Mouse (Mus musculus): Measurements from ENCODE around the gene Zfp646.

The Zfp646 gene

DNA sequence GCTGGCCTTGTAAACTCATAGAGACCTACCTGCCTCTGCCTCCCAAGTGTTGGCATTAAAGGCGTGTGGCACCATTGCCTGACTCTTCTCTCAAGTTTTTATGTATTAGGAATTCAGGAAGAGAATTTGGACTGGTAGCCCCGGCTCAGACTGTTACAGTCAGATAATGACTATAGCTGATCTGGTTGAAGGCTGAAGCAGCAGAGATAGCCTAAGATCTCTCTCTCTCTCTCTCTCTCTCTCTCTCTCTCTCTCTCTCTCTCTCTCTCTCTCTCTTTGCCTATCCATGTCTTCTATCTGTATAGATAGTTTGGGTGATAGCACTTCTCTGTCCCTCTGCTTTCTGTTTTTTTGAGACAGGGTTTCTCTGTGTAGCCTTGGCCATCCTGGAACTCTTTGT, 25.8 kb downstream of the Zfp646 start:
- no peak for TF ChIP-seq GATA4 (IDR thresholded peaks at IDR 0.05; ENCODE audit: insufficient replicate concordance, low read length)

GRCm38 (mm10) chr7:127903971-127904796, 28.2 kb downstream of the Zfp646 start, which contains the start of gene Bckdk:
Bckdk (plus strand) TSS chr7:127904082.
- no peak for TF ChIP-seq GATA4 (IDR thresholded peaks at IDR 0.05; ENCODE audit: insufficient replicate concordance, low read length)

DNA sequence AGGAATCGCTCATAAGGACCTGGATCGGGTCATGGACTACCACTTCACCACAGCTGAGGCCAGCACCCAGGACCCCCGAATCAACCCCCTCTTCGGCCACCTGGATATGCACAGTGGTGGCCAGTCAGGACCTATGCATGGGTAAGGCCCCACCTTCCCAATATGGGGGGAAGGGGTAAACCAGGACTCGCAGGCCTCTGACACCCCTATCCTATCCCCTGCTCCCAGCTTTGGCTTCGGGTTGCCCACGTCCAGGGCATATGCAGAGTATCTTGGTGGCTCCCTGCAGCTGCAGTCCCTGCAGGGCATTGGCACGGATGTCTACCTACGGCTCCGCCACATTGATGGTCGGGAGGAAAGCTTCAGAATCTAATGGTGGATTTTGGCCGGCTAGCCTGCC, 31.9 kb downstream of the Zfp646 start:
- TF ChIP-seq GATA4 (IDR thresholded peaks at IDR 0.05; ENCODE audit: insufficient replicate concordance, low read length), result no peak

- TF ChIP-seq GATA4 (IDR thresholded peaks at IDR 0.05; ENCODE audit: insufficient replicate concordance, low read length), result no peak
Measured at GRCm38 (mm10) chr7:127908656-127909055, 32.6 kb downstream of the Zfp646 start.

GRCm38 (mm10) chr7:127912190-127912871, 36.3 kb downstream of the Zfp646 start, which contains the start of gene Kat8:
Kat8 (plus strand) TSS chr7:127912516.
- TF ChIP-seq GATA4 (IDR thresholded peaks at IDR 0.05; ENCODE audit: insufficient replicate concordance, low read length), result no peak

DNA sequence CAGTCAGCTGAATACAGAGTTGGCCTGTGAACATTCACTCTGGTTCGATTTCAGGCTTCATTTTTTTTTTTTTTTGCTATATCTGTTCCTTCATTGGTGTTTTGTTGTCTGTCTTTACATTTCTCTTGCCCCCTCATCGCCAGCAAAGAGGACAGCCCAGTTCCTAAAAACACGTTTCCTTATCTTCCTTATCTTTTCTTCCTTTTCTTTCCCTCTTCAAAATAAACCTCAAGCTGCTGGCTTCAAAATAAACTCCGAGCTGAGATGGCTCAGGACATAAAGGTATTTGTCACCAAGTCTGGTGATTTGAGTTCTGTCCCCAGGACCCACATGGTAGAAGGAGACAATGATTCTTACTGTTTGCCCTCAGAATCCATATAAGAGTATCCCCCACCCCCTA, 36.9 kb downstream of the Zfp646 start:
- no peak for TF ChIP-seq GATA4 (IDR thresholded peaks at IDR 0.05; ENCODE audit: insufficient replicate concordance, low read length)

DNA sequence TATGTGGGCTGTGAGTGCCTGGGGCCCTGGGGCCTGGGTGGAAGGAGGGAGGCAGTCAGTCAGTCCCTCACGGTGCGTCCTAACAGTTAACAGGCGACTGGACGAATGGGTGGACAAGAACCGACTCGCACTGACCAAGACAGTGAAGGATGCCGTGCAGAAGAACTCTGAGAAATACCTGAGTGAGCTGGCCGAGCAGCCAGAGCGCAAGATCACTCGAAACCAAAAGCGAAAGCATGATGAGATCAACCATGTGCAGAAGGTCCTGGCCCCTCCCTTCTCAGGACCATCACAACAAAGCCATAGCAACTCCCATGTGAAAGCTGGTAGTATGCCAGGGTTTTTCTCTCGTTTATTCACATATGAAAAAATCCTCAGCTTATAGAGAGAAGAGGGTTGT, 39.3 kb downstream of the Zfp646 start:
- no peak for TF ChIP-seq GATA4 (IDR thresholded peaks at IDR 0.05; ENCODE audit: insufficient replicate concordance, low read length)

GRCm38 (mm10) chr7:127918203-127918602, 42.2 kb downstream of the Zfp646 start:
- no peak for TF ChIP-seq GATA4 (IDR thresholded peaks at IDR 0.05; ENCODE audit: insufficient replicate concordance, low read length)

DNA sequence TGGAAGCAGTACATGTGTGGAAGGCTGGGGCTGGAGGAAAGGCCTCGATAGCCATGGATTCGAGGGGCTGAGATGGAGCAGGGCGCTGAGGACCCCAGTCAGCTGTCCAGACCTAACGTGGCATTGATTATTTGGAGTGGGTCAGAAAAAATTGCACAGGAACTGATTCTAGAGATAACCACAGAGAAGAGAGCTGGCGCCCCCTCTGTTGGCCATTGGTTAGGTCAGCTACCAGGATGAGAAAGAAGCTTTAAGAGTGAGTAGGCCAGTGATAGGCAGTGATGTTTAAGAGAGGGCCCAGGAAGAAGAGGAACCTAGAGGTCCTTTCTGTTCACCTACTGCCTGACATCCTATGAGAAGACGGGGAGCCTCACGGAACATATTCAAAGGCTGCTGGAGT, 43.3 kb downstream of the Zfp646 start:
- TF ChIP-seq GATA4 (IDR thresholded peaks at IDR 0.05; ENCODE audit: insufficient replicate concordance, low read length), result no peak

DNA sequence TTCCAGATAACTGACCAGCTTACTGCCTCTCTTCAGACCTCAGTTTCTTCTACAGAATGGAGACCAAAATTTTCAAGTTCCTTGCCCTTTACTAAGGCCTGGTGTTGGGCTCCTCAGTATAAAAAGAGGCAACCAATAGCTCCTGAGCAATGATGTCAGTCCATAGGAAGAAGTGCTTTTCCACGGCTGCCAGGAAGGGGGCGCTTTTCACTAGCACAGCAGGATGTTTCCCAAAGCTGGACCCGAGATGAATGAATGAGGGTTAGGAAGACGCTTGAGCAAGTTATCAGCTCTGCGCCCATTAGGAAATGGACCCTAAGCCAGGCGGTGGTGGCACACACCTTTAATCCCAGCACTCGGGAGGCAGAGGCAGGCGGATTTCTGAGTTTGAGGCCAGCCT, 45.5 kb downstream of the Zfp646 start:
- no peak for TF ChIP-seq GATA4 (IDR thresholded peaks at IDR 0.05; ENCODE audit: insufficient replicate concordance, low read length)

GRCm38 (mm10) chr7:127922451-127923275, 46.6 kb downstream of the Zfp646 start:
- TF ChIP-seq GATA4 (IDR thresholded peaks at IDR 0.05; ENCODE audit: insufficient replicate concordance, low read length), result no peak

GRCm38 (mm10) chr7:127923714-127924113, 47.7 kb downstream of the Zfp646 start:
- no peak for TF ChIP-seq GATA4 (IDR thresholded peaks at IDR 0.05; ENCODE audit: insufficient replicate concordance, low read length)

GRCm38 (mm10) chr7:127925252-127925651, 49.2 kb downstream of the Zfp646 start:
- TF ChIP-seq GATA4 (IDR thresholded peaks at IDR 0.05; ENCODE audit: insufficient replicate concordance, low read length), result no peak

DNA sequence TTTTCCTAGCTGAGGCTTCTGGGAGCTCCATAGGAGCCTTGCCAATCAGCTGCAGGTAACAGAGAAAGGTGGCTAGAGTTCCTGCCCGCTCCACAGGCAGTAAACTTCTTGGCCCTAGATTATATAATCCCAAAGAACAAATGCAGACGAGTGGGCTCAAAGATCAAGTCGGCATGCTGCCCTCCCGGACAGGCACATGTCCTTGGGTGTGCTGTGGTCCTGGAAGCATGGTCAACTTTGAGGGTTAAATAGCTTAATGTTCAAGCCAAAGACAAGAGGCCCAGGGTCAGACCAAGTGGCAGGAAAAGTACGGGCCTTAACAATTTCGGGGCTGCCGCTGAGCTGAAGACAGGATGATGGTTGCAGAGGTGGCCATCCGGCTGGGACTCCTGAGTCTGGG, 50.0 kb downstream of the Zfp646 start:
- TF ChIP-seq GATA4 (IDR thresholded peaks at IDR 0.05; ENCODE audit: insufficient replicate concordance, low read length), result no peak

DNA sequence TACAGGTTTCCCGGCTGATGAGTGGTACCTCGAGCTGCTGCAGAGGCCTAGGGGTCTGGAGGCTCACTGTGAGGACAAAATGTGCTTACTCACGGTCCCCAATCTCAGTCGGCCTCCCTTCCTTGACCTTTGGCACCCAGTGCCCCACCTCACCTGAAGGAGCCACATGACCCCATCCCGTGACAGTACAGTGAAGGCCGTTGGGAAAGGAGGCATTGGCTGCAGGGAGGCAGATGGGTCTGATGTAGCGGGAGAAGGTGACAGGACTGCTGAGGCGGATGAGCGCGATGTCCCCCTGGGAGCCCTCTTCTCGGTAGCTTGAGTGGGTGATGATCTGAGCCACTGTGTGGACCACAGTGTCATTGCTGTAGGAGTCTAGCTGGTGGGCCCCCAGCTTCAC, 50.8 kb downstream of the Zfp646 start:
- TF ChIP-seq GATA4 (IDR thresholded peaks at IDR 0.05; ENCODE audit: insufficient replicate concordance, low read length), result no peak
